In genomic region chr1:176813292-176814035, GRCm38 (mm10) we compare ENCODE assay signal across 8 mouse cellular contexts. TPM values are rescaled to one million over a fixed set of nuclear protein-coding genes. Genes with fewer than 3 reads are reported as not detected.
DNase-seq lines count a peak whose midpoint lies in the region; ATAC-seq and TF ChIP-seq lines count a peak whose summit lies in the region.

No protein-coding gene starts in this region.

- DNase-seq in CD4-positive, CD25-positive, alpha-beta regulatory T cell, adult 2 months (ENCODE audit: low read depth, low spot score) = peak; percentile 63
- peak; percentile 87 for DNase-seq in brain, adult 2 months (ENCODE audit: low read depth, low spot score)
- DNase-seq in kidney, postnatal 14 days = peak; percentile 76
- DNase-seq in liver, postnatal 0 days = peak; percentile 79
- peak; percentile 67 for DNase-seq in stomach, postnatal 0 days (ENCODE audit: low spot score)

- under 1% methylated on average over 64 of the region's 75 CpGs for WGBS in heart, embryonic 13.5 days
- WGBS in liver, postnatal 0 days (ENCODE audit: insufficient replicate concordance) = under 1% methylated on average over 68 of the region's 75 CpGs
- under 1% methylated on average over 53 of the region's 75 CpGs for WGBS in neural tube, embryonic 13.5 days
- under 1% methylated on average over 54 of the region's 75 CpGs for WGBS in stomach, postnatal 0 days

- no peak for TF ChIP-seq CTCF in liver, postnatal 0 days (IDR thresholded peaks at IDR 0.05; ENCODE audit: low read depth)
- TF ChIP-seq CTCF in stomach, postnatal 0 days (IDR thresholded peaks at IDR 0.05; ENCODE audit: low read depth) = no peak

- peaks cover 35% of the 10 kb centered on the region for H3K4me1 ChIP-seq in erythroblast, embryonic 14.5 days (ENCODE audit: control insufficient read depth)
- H3K4me1 ChIP-seq in heart, embryonic 13.5 days = peaks cover 38% of the 10 kb centered on the region
- H3K4me1 ChIP-seq in liver, postnatal 0 days (ENCODE audit: insufficient read depth) = peaks cover 25% of the 10 kb centered on the region
- peaks cover 50% of the 10 kb centered on the region for H3K4me1 ChIP-seq in neural tube, embryonic 13.5 days (replicated peaks)
- H3K4me1 ChIP-seq in stomach, postnatal 0 days (replicated peaks; ENCODE audit: control insufficient read depth, insufficient read depth) = no peaks in the 10 kb centered on the region

- 0 out of 2 replicates have a peak, but pooled peaks cover 3% of the 10 kb centered on the region for H3K36me3 ChIP-seq in erythroblast, embryonic 14.5 days (ENCODE audit: control insufficient read depth)
- H3K36me3 ChIP-seq in heart, embryonic 13.5 days = no peaks in the 10 kb centered on the region
- no peaks in the 10 kb centered on the region for H3K36me3 ChIP-seq in liver, postnatal 0 days (replicated peaks; ENCODE audit: insufficient read depth, low read length)
- H3K36me3 ChIP-seq in neural tube, embryonic 13.5 days = no peaks in the 10 kb centered on the region
- H3K36me3 ChIP-seq in stomach, postnatal 0 days (ENCODE audit: control insufficient read depth, insufficient read depth, low read length) = no peaks in the 10 kb centered on the region

- H3K27me3 ChIP-seq in erythroblast, embryonic 14.5 days (ENCODE audit: control insufficient read depth) = no peaks in the 10 kb centered on the region
- H3K27me3 ChIP-seq in heart, embryonic 13.5 days (replicated peaks) = no peaks in the 10 kb centered on the region
- H3K27me3 ChIP-seq in liver, postnatal 0 days (ENCODE audit: insufficient read depth, low read length) = no peaks in the 10 kb centered on the region
- no peaks in the 10 kb centered on the region for H3K27me3 ChIP-seq in neural tube, embryonic 13.5 days
- no peaks in the 10 kb centered on the region for H3K27me3 ChIP-seq in stomach, postnatal 0 days (ENCODE audit: control insufficient read depth, insufficient read depth, low read length)

- H3K4me3 ChIP-seq in erythroblast, embryonic 14.5 days (replicated peaks) = peak overlapping the region; percentile 73
- peak overlapping the region; percentile 96 for H3K4me3 ChIP-seq in heart, embryonic 13.5 days
- H3K4me3 ChIP-seq in liver, postnatal 0 days (ENCODE audit: low read depth, low read length) = peak overlapping the region; percentile 97
- peak overlapping the region; percentile 63 for H3K4me3 ChIP-seq in neural tube, embryonic 13.5 days
- H3K4me3 ChIP-seq in stomach, postnatal 0 days (ENCODE audit: low read depth, low read length) = peak overlapping the region; percentile 77

- peak overlapping the region; percentile 78 for H3K4me2 ChIP-seq in heart, embryonic 13.5 days
- H3K4me2 ChIP-seq in liver, postnatal 0 days (ENCODE audit: low read depth, low read length) = peak overlapping the region; percentile 89
- H3K4me2 ChIP-seq in neural tube, embryonic 13.5 days = peak overlapping the region; percentile 82
- peak overlapping the region; percentile 68 for H3K4me2 ChIP-seq in stomach, postnatal 0 days (replicated peaks; ENCODE audit: low read depth)

- H3K27ac ChIP-seq in heart, embryonic 13.5 days (replicated peaks) = peak overlapping the region; percentile 99
- peak overlapping the region; percentile 94 for H3K27ac ChIP-seq in liver, postnatal 0 days (ENCODE audit: low read depth)
- H3K27ac ChIP-seq in neural tube, embryonic 13.5 days (replicated peaks) = peak overlapping the region; percentile 100
- peak overlapping the region; percentile 94 for H3K27ac ChIP-seq in stomach, postnatal 0 days (replicated peaks)

- H3K9ac ChIP-seq in heart, embryonic 13.5 days = peak overlapping the region; percentile 98
- peak overlapping the region; percentile 93 for H3K9ac ChIP-seq in liver, postnatal 0 days (replicated peaks)
- peak overlapping the region; percentile 96 for H3K9ac ChIP-seq in neural tube, embryonic 13.5 days
- peak overlapping the region; percentile 79 for H3K9ac ChIP-seq in stomach, postnatal 0 days (ENCODE audit: low read length)

- no peaks in the 10 kb centered on the region for H3K9me3 ChIP-seq in erythroblast, embryonic 14.5 days (ENCODE audit: control insufficient read depth, low read length)
- H3K9me3 ChIP-seq in heart, embryonic 13.5 days = no peaks in the 10 kb centered on the region
- H3K9me3 ChIP-seq in liver, postnatal 0 days (ENCODE audit: low read length) = no peaks in the 10 kb centered on the region
- no peaks in the 10 kb centered on the region for H3K9me3 ChIP-seq in neural tube, embryonic 13.5 days
- H3K9me3 ChIP-seq in stomach, postnatal 0 days (ENCODE audit: control insufficient read depth, low read length) = no peaks in the 10 kb centered on the region

- no peak for TF ChIP-seq EP300 in liver, postnatal 0 days (IDR thresholded peaks at IDR 0.05; ENCODE audit: low read depth)
- TF ChIP-seq EP300 in stomach, postnatal 0 days (optimal IDR thresholded peaks at IDR 0.05) = no peak

- ATAC-seq in heart, embryonic 13.5 days (ENCODE audit: extremely low read depth, insufficient number of reproducible peaks, low FRiP score, low TSS enrichment) = peak; percentile 53
- peak; percentile 56 for ATAC-seq in liver, postnatal 0 days
- peak; percentile 59 for ATAC-seq in neural tube, embryonic 13.5 days (ENCODE audit: low read depth)
- ATAC-seq in stomach, postnatal 0 days (ENCODE audit: low FRiP score, low TSS enrichment) = peak; percentile 56

RNA-seq across cellular contexts. Expression of gene Cep170, which starts 0.4 kb away (rescaled TPM):
- 0.03 and 0.07 TPM in 2 replicates for polyA plus RNA-seq in erythroblast, embryonic 14.5 days (2012)
- polyA plus RNA-seq in heart, embryonic 13.5 days (2015; fragmentation: Nextera tagmentation; extraction: Ambion mirVana) = 18.9 and 19.8 TPM in 2 replicates
- 2.6 and 4.4 TPM in 2 replicates for polyA plus RNA-seq in liver, postnatal 0 days (2015; fragmentation: Nextera tagmentation; extraction: Ambion mirVana)
- polyA plus RNA-seq in neural tube, embryonic 13.5 days (2015; fragmentation: Nextera tagmentation; extraction: Ambion mirVana) = 97.8 and 101 TPM in 2 replicates
- polyA plus RNA-seq in stomach, postnatal 0 days (2015; fragmentation: Nextera tagmentation; extraction: Ambion mirVana) = 4.9 and 5.5 TPM in 2 replicates

RNA-seq across cellular contexts. Expression of gene Sdccag8, which starts 1.0 kb away (rescaled TPM):
- 0.30 and 0.35 TPM in 2 replicates for polyA plus RNA-seq in erythroblast, embryonic 14.5 days (2012)
- 8.7 and 10.6 TPM in 2 replicates for polyA plus RNA-seq in heart, embryonic 13.5 days (2015; fragmentation: Nextera tagmentation; extraction: Ambion mirVana)
- polyA plus RNA-seq in liver, postnatal 0 days (2015; fragmentation: Nextera tagmentation; extraction: Ambion mirVana) = 4.2 and 4.5 TPM in 2 replicates
- 22.5 and 25.4 TPM in 2 replicates for polyA plus RNA-seq in neural tube, embryonic 13.5 days (2015; fragmentation: Nextera tagmentation; extraction: Ambion mirVana)
- polyA plus RNA-seq in stomach, postnatal 0 days (2015; fragmentation: Nextera tagmentation; extraction: Ambion mirVana) = 6.4 TPM in 2 replicates

Comparison
In these comparisons a context has a peak if more than half of its experiments do, and no peak if none do; other contexts are left out.
1. Peak in every context shown above with its lines: DNase-seq, ATAC-seq, H3K4me3 ChIP-seq and H3K27ac ChIP-seq.